Mouse (Mus musculus): ENCODE measurements at regions not wholly inside any gene's neighbourhood (a gene's known extent, or its start where the extent isn't known, plus 50 kb on each side); places are given as distances from the start of the nearest gene placed in this dataset.
A peak's percentile ranks its signal among the peaks of the same experiment; 100 is the strongest.

- no peak for ATAC-seq (ENCODE audit: low TSS enrichment)
Measured at GRCm38 (mm10) chr13:11490766-11491165, 616.0 kb downstream of the Ryr2 start.

- peak; percentile 96 for ATAC-seq (ENCODE audit: low TSS enrichment)
Measured at GRCm38 (mm10) chr13:11483142-11483541, 623.6 kb downstream of the Ryr2 start.

GRCm38 (mm10) chr13:11482701-11483100 is 624.0 kb downstream of the Ryr2 start:
- no peak for ATAC-seq (ENCODE audit: low TSS enrichment)

- ATAC-seq (ENCODE audit: low TSS enrichment): no peak
Measured at GRCm38 (mm10) chr13:11460251-11460650, 646.5 kb downstream of the Ryr2 start.

GRCm38 (mm10) chr13:11455113-11455512 is 651.6 kb downstream of the Ryr2 start:
- no peak for ATAC-seq (ENCODE audit: low TSS enrichment)

GRCm38 (mm10) chr13:11452448-11452847 is 654.3 kb downstream of the Ryr2 start:
- no peak for ATAC-seq (ENCODE audit: low TSS enrichment)

GRCm38 (mm10) chr13:11432465-11433339 is 674.0 kb downstream of the Ryr2 start:
- peak; percentile 99 for ATAC-seq (ENCODE audit: low TSS enrichment)

GRCm38 (mm10) chr13:11426820-11427219 is 679.9 kb downstream of the Ryr2 start:
- no peak for ATAC-seq (ENCODE audit: low TSS enrichment)

GRCm38 (mm10) chr13:11392027-11392426 is 714.7 kb downstream of the Ryr2 start:
- ATAC-seq (ENCODE audit: low TSS enrichment): no peak

GRCm38 (mm10) chr13:11375452-11375851 is 731.3 kb downstream of the Ryr2 start:
- no peak for ATAC-seq (ENCODE audit: low TSS enrichment)

- ATAC-seq (ENCODE audit: low TSS enrichment): no peak
Measured at GRCm38 (mm10) chr13:11369456-11369855, 737.3 kb downstream of the Ryr2 start.

- ATAC-seq (ENCODE audit: low TSS enrichment): peak; percentile 57; the same call in 1 of the 2 replicates
Measured at GRCm38 (mm10) chr13:11362872-11363271, 743.9 kb downstream of the Ryr2 start.

- ATAC-seq (ENCODE audit: low TSS enrichment): no peak
Measured at GRCm38 (mm10) chr13:11348502-11348849, 758.3 kb downstream of the Ryr2 start.

GRCm38 (mm10) chr13:11347787-11348501 is 758.8 kb downstream of the Ryr2 start:
- ATAC-seq (ENCODE audit: low TSS enrichment): no peak

GRCm38 (mm10) chr13:11344500-11344899 is 762.2 kb downstream of the Ryr2 start:
- ATAC-seq (ENCODE audit: low TSS enrichment): no peak

- ATAC-seq (ENCODE audit: low TSS enrichment): peak; percentile 97
Measured at GRCm38 (mm10) chr13:11338297-11338616, 768.5 kb downstream of the Ryr2 start.

- no peak for ATAC-seq (ENCODE audit: low TSS enrichment)
Measured at GRCm38 (mm10) chr13:11337610-11338296, 769.0 kb downstream of the Ryr2 start.

GRCm38 (mm10) chr13:11336958-11337357 is 769.8 kb downstream of the Ryr2 start:
- ATAC-seq (ENCODE audit: low TSS enrichment): no peak

GRCm38 (mm10) chr13:11331991-11332390 is 774.8 kb downstream of the Ryr2 start:
- no peak; the same call in 1 of the 2 replicates for ATAC-seq (ENCODE audit: low TSS enrichment)

GRCm38 (mm10) chr13:11308716-11309115 is 798.0 kb downstream of the Ryr2 start:
- ATAC-seq (ENCODE audit: low TSS enrichment): no peak

GRCm38 (mm10) chr13:11295493-11295892 is 811.3 kb downstream of the Ryr2 start:
- no peak for ATAC-seq (ENCODE audit: low TSS enrichment)

GRCm38 (mm10) chr13:11294689-11295088 is 812.1 kb downstream of the Ryr2 start:
- ATAC-seq (ENCODE audit: low TSS enrichment): peak; percentile 99

GRCm38 (mm10) chr13:11293750-11294149 is 813.0 kb downstream of the Ryr2 start:
- no peak for ATAC-seq (ENCODE audit: low TSS enrichment)

Data from frontal cortex, adult (tissue).